Mouse (Mus musculus) E14TG2a.4 (cell line): ENCODE data around the gene Trim39.
"Not testable (repeated sequence)": the region's sequence is repeated elsewhere in the genome, so short reads cannot be mapped to it uniquely, and the experiment has no call there.

Experiments
- CTCF ChIP-seq: conservative IDR thresholded peaks from 2 replicates; pipeline ENCODE4 v1.5.1; 2014; ENCODE audit warnings: low read length
- NANOG ChIP-seq: IDR thresholded peaks from 2 replicates; pipeline ENCODE4 v1.6.1; 2014; ENCODE audit warnings: borderline replicate concordance, low read length, mixed read lengths

GRCm38 (mm10) chr17:36308855-36309254 lies 36.8 kb upstream of the Trim39 start:
- not testable (repeated sequence) for TF ChIP-seq CTCF, NANOG
